Mouse (Mus musculus) cerebellum, adult 8-10 months (tissue): ENCODE results near the gene Bglap.
A peak's percentile ranks its signal among the peaks of the same experiment; 100 is the strongest.

Source experiments
- DNase-seq: peaks from one replicate; pipeline ENCODE4 v3.0.0; 2022

Bglap gene

GRCm38 (mm10) chr3:88339006-88339405 is 45.3 kb downstream of the Bglap start:
- DNase-seq: no peak

DNA sequence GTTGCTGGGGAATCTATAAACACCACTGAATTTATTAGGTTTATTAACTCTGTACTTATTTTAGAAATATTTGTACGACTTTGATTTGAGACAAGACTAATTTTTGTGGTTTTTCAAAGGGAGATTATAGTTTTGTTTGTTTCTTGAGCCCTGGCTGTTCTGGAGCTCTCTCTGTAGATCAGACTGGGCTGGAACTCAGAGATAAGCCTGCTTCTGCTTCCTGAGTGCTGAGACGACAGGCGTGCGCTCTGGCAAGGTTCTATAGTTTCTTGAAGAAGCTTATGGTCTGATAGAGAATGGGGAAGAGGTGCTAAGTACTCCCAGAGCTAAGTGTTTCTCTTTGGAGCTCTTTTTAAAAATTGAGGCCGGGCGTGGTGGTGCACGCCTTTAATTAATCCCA is 45.9 kb downstream of the Bglap start:
- no peak for DNase-seq

- DNase-seq: no peak
Observed at GRCm38 (mm10) chr3:88337367-88338020, 46.8 kb downstream of the Bglap start.

GRCm38 (mm10) chr3:88336058-88337013 is 47.9 kb downstream of the Bglap start, which contains the start of the genes Tmem79 and Smg5:
Gene Tmem79, minus strand, starts transcription at chr3:88336148.
Gene Smg5, plus strand, starts transcription at chr3:88336260.
- DNase-seq: peak; percentile 97

DNA sequence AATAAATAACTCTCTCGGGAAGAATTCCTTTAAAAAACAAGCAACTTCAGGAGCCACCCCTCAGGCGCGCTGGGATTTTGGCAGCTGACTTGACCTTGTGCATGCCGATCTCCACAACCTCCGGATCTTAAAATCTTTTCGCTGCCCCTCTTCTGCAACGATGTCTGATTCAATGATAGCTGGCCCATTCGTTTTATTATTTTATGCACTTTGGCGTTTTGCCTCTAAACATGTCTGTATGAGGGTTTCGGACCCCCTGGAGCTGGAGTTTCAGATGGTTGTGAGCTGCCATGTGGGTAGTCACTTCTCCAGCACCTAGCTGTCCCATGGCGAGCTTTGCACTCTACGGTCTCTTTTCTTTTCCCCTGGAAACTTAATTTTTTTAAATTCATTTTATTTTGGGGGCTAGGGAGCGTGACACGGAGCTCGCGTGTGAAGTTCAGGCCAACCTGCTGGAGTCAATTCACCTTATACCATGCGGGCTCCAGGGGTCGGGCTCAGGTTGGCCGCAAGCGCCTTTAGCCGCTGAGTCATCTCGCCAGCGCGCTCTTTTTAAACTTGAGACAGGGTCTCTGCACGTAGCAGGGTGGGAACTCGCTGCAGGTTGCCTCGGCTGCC is 48.7 kb downstream of the Bglap start:
- DNase-seq: no peak

GRCm38 (mm10) chr3:88334902-88335435 is 49.3 kb downstream of the Bglap start:
- no peak for DNase-seq

- DNase-seq: no peak
Observed at GRCm38 (mm10) chr3:88334029-88334658, 50.1 kb downstream of the Bglap start.
